Mouse (Mus musculus) mouse embryonic stem cell (cell line): ENCODE measurements around the gene 4930556J24Rik.

Experiments used
- in situ Hi-C, 2 experiments: fragments of 300-500 bp; cut with MboI; formaldehyde crosslinking; loops; 1 replicate in 1 of 2; 3 replicates in 1 of 2; pipeline ENCODE4 v1.14.3; 2019 to 2020; ENCODE audit warnings: low sequenced_read_pairs in 2 of 2, low pct_unique_long_range_greater_than_20kb in 1 of 2, mixed read lengths in 1 of 2; ENCODE audit not compliant: unreplicated experiment in 1 of 2

Gene 4930556J24Rik

DNA sequence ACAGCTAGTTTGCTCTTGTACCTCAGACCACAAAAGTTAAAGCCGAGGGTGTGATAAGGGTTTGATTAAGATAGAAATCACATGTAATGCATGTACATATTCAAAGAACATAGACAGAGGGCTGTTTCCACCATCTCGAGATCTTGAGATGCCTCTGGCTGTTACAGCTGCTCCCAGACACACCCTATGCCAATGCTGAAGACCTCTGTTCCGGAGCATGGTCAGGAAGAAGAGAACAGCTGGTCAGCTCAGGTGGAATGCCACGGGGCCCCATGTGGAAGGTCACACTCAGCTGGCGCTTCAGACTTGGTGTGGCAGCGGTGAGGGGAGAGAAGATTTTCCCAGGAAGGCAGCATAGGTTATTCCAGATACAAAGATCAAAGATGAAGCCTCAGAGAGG lies 71.9 kb downstream of the 4930556J24Rik start:
- in situ Hi-C loops = no loop called here

DNA sequence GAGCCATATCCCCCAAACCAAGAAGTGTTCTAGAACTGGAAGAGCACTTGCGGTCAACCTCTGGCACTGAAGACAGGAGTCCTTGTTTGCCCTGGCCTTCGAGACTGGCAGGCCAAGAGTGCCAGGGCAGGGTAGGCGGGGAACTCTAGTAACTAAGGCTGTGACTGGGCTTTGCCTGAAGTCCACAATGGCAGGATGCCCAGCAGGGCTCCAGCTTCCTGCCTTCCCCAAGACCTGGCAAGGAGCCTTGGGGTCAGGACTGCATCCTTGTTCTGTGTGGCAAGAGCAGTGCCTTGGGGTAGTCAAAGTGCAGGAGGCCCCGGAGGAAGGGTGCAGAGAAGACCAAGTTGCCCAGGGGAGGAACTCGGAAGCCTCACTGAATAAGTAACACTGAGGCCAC lies 73.5 kb downstream of the 4930556J24Rik start:
- in situ Hi-C loops = no loop called here

DNA sequence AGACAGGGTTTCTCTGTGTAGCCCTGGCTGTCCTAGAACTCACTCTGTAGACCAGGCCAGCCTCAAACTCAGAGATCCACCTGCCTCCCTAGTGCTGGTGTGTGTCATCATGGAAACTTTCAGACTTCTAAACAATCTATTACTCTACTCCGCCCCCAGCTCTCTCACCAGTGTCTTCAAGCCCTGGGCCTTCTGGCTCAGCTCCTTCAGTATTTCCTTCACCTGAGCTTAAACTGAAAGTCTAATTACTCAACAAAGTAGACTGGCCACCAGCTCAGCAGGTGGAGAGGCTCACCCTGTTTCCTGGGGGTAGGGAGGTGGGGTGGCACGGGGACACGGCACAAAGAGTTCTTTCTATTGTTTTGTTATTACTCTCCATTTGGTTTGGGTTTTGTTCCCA lies 74.1 kb downstream of the 4930556J24Rik start:
- in situ Hi-C loops = no loop called here

DNA sequence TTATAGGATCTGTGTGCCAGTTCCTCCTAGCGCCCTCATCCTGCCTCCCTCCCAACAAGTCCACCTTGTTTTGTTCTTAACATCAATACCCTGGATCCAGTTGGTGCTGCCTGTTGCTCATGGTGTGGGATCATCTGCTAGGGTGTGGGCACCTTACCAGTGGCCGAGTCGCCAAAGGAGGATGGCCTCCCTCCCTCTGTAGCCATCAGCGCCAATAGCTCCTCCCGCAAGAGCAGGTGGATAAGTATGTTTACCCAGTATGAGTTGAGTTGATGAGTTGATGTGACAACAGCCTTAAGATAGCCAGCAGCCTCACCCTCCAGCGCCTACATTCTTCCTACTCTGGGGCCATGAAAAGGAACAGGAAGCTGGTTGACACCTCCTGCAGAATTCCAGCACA lies 76.3 kb downstream of the 4930556J24Rik start:
- in situ Hi-C loops = no loop called here

DNA sequence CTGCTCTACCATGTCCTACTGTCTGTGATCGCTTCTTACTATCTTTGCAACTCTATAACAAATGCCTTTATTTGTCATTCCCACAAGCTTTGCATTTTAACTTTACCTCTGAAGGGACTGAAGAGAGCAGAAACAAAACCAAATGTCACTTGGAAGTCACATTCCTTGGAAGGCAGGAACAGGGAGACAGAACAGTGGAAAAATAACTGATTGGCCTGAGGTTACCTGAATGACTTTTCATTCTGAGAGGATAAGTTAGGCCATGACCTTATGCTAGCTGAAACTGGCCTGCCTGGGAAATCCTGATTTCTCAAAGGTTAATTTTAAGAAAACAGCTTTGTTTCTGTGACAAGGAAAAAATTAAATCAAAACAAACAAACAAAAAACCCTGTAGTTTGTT lies 80.6 kb downstream of the 4930556J24Rik start:
- in situ Hi-C loops = no loop called here

- in situ Hi-C loops = no loop called here
These were observed 81.1 kb downstream of the 4930556J24Rik start for GRCm38 (mm10) chr11:3895458-3895857.

DNA sequence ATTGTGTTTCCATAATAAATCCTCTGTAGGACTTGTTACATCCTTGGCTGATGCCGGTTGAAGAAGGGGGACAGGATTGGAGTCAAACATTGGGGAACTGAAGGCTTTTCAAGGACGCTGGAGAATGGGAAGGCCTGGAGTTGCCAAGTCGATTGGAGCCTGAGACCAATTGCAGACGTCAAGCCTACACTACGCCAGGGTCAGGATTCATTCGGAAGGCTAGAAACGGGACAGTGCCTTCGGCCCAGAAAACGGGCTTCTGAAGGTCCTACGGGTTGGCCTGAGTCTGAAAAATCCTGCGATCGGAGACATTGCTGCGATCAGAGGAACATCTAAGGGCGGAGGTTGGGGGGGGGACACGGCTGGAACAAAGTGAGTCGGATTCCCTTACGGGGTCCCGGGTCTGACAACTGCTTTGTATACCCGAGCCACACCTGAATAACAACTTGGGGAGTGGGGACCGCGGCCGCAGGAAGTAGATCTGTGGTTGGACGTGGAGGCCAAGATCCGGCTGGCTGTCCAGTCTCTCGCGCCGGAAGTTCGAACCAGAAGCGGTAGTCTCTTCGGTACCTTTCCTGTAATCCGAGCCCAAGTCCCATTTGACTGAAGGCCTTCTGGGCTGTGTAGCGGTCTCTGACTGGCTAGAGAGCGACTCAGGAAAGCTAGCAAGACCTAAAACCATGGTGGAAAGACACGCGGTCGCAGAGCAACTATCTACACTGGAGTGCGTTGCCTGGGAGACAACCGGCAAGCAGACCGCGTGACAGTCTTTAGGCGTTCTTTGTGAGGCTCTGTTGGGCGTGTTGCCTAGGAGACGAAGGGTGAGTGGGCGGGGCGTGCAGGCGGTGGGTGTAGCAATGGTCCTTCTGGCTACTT lies 81.9 kb downstream of the 4930556J24Rik start, which contains the start of the genes 4921536K21Rik and Dusp18:
Gene 4921536K21Rik, minus strand, starts transcription at position 693 of the 876 bp plus-strand sequence.
Gene Dusp18, plus strand, starts transcription at position 835 of the 876 bp plus-strand sequence.
- in situ Hi-C loops = no loop called here

DNA sequence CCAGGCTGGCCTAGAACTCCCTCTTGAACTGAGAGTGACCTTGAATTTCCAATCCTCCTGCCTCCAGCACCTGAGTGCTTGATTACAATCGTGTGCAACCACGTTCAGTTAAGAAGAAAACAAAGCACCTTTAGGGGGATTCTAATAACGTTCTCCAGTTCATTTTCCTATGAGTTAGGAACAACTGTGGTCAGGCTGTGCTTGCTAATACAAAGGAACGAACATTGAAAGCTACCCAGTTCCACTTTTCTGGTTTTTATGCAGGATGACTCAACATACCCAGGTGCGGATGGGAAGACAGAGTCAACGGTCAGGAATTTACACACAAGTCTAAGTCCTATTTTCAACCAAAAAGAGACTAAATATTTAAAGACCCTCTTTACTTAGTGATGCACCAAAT lies 82.6 kb downstream of the 4930556J24Rik start:
- in situ Hi-C loops = no loop called here
